Mouse (Mus musculus) forebrain, embryonic 10.5 days (tissue): Measurements from ENCODE around the gene Il1rl2. TPM values are rescaled to one million over a fixed set of nuclear protein-coding genes. Genes with fewer than 3 reads are reported as not detected.

Experiments
- DNase-seq: peaks from one replicate; pipeline ENCODE4 v3.0.0-alpha.2; 2017; ENCODE audit warnings: low spot score; ENCODE audit errors: extremely low spot score
- H3K27ac ChIP-seq: fragments of 300-500 bp; sonication (generic); 2 replicates; pipeline ENCODE4 v1.5.1; 2016; ENCODE audit warnings: mild to moderate bottlenecking
- H3K27me3 ChIP-seq: fragments of 300-500 bp; sonication (generic); 2 replicates; pipeline ENCODE4 v1.6.1; 2016; ENCODE audit warnings: mild to moderate bottlenecking; ENCODE audit not compliant: poor library complexity, severe bottlenecking
- H3K36me3 ChIP-seq: fragments of 300-500 bp; sonication (generic); replicated peaks from 2 replicates; pipeline ENCODE4 v1.6.1; 2016; ENCODE audit warnings: mild to moderate bottlenecking, moderate library complexity
- H3K4me1 ChIP-seq: fragments of 300-500 bp; sonication (generic); 2 replicates; pipeline ENCODE4 v1.6.1; 2016
- H3K4me3 ChIP-seq: fragments of 300-500 bp; sonication (generic); 2 replicates; pipeline ENCODE4 v1.5.1; 2016; ENCODE audit warnings: mild to moderate bottlenecking, moderate library complexity
- H3K9me3 ChIP-seq: fragments of 300-500 bp; sonication (generic); 2 replicates; pipeline ENCODE4 v1.6.1; 2016; ENCODE audit warnings: mild to moderate bottlenecking, moderate library complexity
- WGBS: fragments of 180-500 bp; shearing (Covaris S2); methylation state at CpG from one replicate; pipeline ENCODE4 v1.1.7; 2016; 5-methylcytosine and 5-hydroxymethylcytosine counted together
- polyA plus RNA-seq: library from polyadenylated mRNA; unstranded; fragments of >200 nt; fragmentation: Nextera tagmentation; extraction: Ambion mirVana; gene quantifications from 2 replicates; pipeline ENCODE4 v1.2.1, GENCODE M21; 2016

The Il1rl2 gene
- polyA plus RNA-seq, 1 experiment from 2014 or later, result 1.1 TPM

- H3K4me1 ChIP-seq, result no peaks in the 10 kb centered on the region
- H3K27ac ChIP-seq, result no peak overlapping the region
- H3K9me3 ChIP-seq, result no peaks in the 10 kb centered on the region
- no peak overlapping the region for H3K4me3 ChIP-seq
- no peak for DNase-seq
- H3K27me3 ChIP-seq, result no peaks in the 10 kb centered on the region
- 96% methylated on average over 6 of the region's 6 CpGs for WGBS
- no peaks in the 10 kb centered on the region for H3K36me3 ChIP-seq
These were observed 75.2 kb downstream of the Il1rl2 start for GRCm38 (mm10) chr1:40399639-40400038.

DNA sequence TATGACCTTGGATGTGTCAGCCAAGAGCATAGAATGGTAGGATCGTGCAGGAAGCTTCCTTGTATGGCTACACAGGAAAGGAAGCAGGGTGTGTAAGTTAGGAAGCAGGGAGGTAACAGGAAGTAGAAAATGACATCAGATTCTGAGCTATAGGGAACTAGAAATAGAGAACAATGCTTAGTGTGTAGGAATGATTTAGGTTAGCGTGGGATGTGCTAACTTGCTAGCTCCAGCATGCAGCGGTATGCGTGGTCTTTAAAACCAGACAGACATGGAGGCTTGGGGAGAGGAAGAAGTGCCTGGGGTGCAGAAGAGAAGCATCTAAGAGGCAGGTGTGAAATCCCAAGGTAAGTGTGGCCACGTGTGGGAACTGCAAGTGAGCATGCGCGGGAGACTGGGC, 80.3 kb downstream of the Il1rl2 start:
- Histone ChIP-seq H3K4me1 (no peaks in the 10 kb centered on the region), H3K4me3 (no peak overlapping the region), H3K9me3 (peaks cover 7% of the 10 kb centered on the region; the same call in 1 of the 2 replicates), H3K36me3 (no peaks in the 10 kb centered on the region), H3K27me3 (no peaks in the 10 kb centered on the region), H3K27ac (no peak overlapping the region)
- 84% methylated on average over 7 of the region's 7 CpGs for WGBS
- no peak for DNase-seq

GRCm38 (mm10) chr1:40409882-40410281, 85.5 kb downstream of the Il1rl2 start:
- WGBS, result 85% methylated on average over 1 of the region's 1 CpGs

DNA sequence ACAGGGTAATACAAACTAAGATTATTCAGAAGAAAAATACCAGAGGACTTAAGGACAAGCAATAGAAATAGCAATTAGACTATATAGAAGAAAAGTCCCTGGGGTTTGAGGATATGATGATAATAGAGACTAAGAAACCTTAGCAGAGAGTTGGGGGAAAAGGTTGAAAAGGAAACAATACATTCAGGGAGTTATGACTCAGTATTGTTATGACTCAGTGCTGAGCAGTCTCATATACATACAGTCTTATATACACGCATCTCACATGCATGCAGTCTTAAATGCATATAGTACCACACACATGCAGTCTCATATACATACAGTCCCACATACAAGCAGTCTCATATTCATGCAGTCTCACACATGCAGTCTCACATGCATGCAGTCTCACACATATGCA, 88.6 kb downstream of the Il1rl2 start:
- 96% methylated on average over 1 of the region's 1 CpGs for WGBS

More at GRCm38 (mm10) chr1:40409882-40410281, 85.5 kb downstream of the Il1rl2 start:
- no peaks in the 10 kb centered on the region for H3K27me3 ChIP-seq
- no peak overlapping the region for H3K4me3 ChIP-seq
- H3K27ac ChIP-seq, result no peak overlapping the region
- no peaks in the 10 kb centered on the region for H3K4me1 ChIP-seq
- H3K36me3 ChIP-seq, result no peaks in the 10 kb centered on the region
- no peak for DNase-seq
- peaks cover 7% of the 10 kb centered on the region; the same call in 1 of the 2 replicates for H3K9me3 ChIP-seq

GRCm38 (mm10) chr1:40414276-40414675, 89.9 kb downstream of the Il1rl2 start:
- H3K4me3 ChIP-seq, result no peak overlapping the region
- H3K27me3 ChIP-seq, result no peaks in the 10 kb centered on the region
- no peaks in the 10 kb centered on the region for H3K4me1 ChIP-seq
- H3K27ac ChIP-seq, result no peak overlapping the region
- WGBS, result 91% methylated on average over 7 of the region's 7 CpGs
- H3K9me3 ChIP-seq, result peaks cover 4% of the 10 kb centered on the region; the same call in 1 of the 2 replicates
- DNase-seq, result no peak
- no peaks in the 10 kb centered on the region for H3K36me3 ChIP-seq

More for the DNA sequence above, 88.6 kb downstream of the Il1rl2 start:
- H3K4me3 ChIP-seq, result no peak overlapping the region
- H3K9me3 ChIP-seq, result peaks cover 7% of the 10 kb centered on the region; the same call in 1 of the 2 replicates
- H3K27ac ChIP-seq, result no peak overlapping the region
- DNase-seq, result no peak
- no peaks in the 10 kb centered on the region for H3K4me1 ChIP-seq
- no peaks in the 10 kb centered on the region for H3K27me3 ChIP-seq
- H3K36me3 ChIP-seq, result no peaks in the 10 kb centered on the region

GRCm38 (mm10) chr1:40414863-40415656, 90.7 kb downstream of the Il1rl2 start:
- H3K9me3 ChIP-seq, result no peaks in the 10 kb centered on the region
- no peak for DNase-seq
- H3K27ac ChIP-seq, result no peak overlapping the region
- 65% methylated on average over 7 of the region's 7 CpGs for WGBS
- H3K36me3 ChIP-seq, result no peaks in the 10 kb centered on the region
- no peak overlapping the region for H3K4me3 ChIP-seq
- no peaks in the 10 kb centered on the region for H3K27me3 ChIP-seq
- no peaks in the 10 kb centered on the region for H3K4me1 ChIP-seq

GRCm38 (mm10) chr1:40417034-40417433, 92.6 kb downstream of the Il1rl2 start:
- no peaks in the 10 kb centered on the region for H3K4me1 ChIP-seq
- WGBS, result 94% methylated on average over 2 of the region's 2 CpGs
- H3K27me3 ChIP-seq, result no peaks in the 10 kb centered on the region
- no peak overlapping the region for H3K27ac ChIP-seq
- no peak for DNase-seq
- no peaks in the 10 kb centered on the region for H3K9me3 ChIP-seq
- H3K4me3 ChIP-seq, result no peak overlapping the region
- H3K36me3 ChIP-seq, result no peaks in the 10 kb centered on the region

Other genes starting within 250 kb of the Il1rl2 start
- gene Il1r1, start 99.5 kb upstream of the Il1rl2 start, polyA plus RNA-seq, result 0.18 and 0.56 TPM in 2 replicates
- gene Il1rl1, start 105.0 kb downstream of the Il1rl2 start, polyA plus RNA-seq, result 0.11 TPM in 1 of 2 replicates, not detected in the other
- not detected in 2 replicates for gene Il18r1, start 140.9 kb downstream of the Il1rl2 start, polyA plus RNA-seq
- 0.22 and 0.38 TPM in 2 replicates for gene Il18rap, start 190.8 kb downstream of the Il1rl2 start, polyA plus RNA-seq